Mouse (Mus musculus) CD8-positive naive resting alpha-beta T cell, adult 57 days (primary cell): ENCODE measurements around the gene Ppid. TPM values are rescaled to one million over a fixed set of nuclear protein-coding genes. Genes with fewer than 3 reads are reported as not detected.

Experiments used
- total RNA-seq: library from RNA; stranded (reverse); gene quantifications from one replicate; pipeline ENCODE4 v1.2.4, GENCODE M21; 2023

Gene Ppid
- 57.8 TPM for total RNA-seq

DNA sequence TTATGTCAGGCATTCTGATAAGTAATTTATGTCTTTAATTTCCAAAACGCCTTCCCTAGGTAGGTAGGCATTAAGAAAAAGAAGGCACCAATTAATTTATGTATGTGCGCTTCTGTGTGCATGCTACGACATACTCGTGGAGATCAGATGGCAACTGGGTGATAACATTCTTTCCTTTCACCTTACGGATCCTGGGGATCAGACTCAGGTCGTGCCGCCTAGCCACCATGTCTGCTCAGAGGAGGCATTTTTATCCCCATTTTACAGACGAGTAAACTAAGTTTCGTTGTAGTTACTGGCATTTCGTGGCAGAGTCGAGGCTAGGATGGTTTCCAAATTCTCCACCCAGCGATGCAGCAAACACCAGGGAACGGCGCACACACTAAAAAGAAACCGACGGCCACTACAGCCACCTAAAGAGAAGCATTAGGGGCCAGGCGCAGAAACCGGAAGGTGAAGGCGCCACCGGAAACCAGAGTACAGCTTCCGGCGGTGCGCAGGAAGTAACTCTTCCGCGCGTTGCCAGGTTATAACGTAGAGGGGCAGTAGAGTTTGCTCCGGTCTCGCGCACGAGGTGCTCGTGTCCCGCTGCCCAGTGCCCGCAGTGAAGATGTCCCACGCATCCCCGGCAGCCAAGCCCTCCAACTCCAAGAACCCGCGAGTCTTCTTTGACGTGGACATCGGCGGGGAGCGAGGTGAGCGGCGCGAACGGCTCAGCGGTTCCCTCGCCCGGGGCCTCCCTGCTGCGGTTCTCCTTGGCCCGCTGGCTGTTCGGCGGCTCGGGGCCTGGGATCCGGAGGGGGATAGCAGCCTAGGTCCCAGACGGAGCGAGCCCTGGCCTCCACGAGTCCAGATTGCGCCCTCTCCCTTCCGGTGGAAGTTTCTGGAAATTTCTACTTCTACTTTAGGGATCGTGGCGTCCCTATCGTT, at the start of gene Ppid:
Gene Ppid, plus strand, starts transcription at position 480 of the 930 bp plus-strand sequence.

DNA sequence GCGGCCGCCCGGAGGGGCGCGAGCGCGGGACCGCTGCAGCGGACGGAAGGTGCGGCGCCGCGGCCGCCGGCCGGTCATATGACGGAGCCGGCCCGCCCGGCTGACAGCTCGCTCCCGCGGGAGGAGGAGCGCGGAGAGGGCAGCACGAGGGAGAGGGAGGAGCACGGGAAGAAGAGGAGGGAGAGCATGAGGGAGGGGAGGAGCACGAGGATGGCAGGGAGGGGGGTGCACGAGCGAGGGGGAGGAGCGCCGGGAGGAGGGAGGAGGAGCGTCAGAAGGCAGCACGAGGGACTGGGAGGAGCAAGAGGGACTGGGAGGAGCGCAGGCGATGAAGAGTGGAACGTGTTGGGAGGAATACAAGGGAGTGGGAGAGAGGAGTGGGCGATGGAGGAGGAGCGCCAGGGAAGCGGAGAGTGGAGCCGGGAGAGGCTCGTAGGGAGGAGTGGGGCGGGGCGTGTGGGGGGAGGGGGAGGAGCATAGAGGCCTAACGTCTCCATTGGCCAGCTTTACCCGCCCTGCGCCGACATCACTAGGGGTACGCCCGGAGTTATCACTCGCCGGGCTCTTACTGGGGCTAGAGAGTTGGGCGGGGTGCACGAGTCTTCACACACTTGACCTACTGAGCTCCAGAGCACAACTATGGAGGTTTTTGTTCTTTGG, 23.3 kb upstream of the Ppid start, which contains the start of gene Fnip2:
Gene Fnip2, minus strand, starts transcription at position 94 of the 660 bp plus-strand sequence.

DNA sequence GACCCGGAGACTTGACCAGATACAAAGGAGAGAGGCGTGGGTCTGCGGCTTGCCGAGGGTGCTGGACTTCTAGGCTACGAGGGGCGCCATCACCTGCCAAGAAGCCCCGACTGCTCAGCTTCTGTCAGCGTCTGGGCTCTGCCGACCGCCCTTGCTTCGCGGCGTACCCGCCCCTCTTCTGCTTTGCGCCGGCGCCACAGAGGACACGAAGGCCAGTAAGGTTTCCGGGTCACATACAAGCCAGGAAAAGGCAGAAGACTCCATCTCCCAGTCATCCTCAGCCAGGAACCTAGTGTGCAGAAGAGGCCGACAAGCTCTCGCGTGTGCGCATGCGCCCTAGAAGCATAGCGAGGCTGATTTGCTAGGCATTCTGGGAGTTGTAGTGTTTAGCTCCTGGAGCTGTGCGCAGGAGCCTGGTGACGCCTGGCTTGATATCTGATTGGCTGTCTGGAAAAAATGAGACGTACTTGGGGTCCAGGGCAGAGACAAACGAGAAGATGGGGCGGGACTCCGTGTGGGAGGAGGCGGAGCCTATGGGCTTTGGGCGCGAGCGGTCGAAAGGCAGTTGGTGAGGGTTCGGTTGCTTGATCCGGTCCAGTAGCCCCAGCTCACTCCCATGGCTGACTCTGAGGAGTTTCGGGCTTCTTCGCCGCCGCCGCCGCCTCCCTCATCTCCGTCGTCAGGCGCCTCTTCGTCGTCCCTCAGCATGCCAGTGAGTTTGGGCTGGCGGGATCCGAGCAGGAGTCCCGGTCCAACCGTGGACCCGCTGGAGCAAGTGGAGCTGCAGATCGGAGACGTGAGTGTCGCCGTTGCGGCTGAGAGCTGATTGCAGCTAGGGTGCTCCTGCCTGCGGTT, 37.6 kb downstream of the Ppid start, which contains the start of gene 4930579G24Rik:
Gene 4930579G24Rik, plus strand, starts transcription at position 519 of the 855 bp plus-strand sequence.

DNA sequence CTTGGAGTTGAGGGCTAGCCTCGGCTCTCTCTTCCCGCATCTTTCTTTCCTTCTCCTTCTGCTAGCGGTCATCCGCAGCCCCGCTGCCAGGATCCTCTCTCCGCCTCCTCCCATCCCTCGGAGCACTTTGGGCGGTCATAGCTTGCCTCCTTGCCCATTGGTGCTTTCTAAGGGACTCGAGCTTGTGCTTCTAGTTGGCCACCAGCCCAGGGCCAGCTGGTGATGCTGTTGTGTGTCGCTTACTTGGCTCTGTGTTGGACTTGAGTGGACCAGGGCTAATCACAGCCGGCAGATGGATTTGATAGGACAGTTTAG, 38.2 kb downstream of the Ppid start, which contains the start of gene Etfdh:
Gene Etfdh, minus strand, starts transcription at position 85 of the 315 bp plus-strand sequence.

Other genes starting within 250 kb of the Ppid start
- 1.8 TPM for gene Fnip2, start 23.5 kb upstream of the Ppid start, total RNA-seq
- gene 4930579G24Rik, start 37.7 kb downstream of the Ppid start, total RNA-seq, result 3.2 TPM
- 30.7 TPM for gene Etfdh, start 38.2 kb downstream of the Ppid start, total RNA-seq
- not detected for gene Rxfp1, start 146.5 kb downstream of the Ppid start, total RNA-seq